Mouse (Mus musculus): Measurements from ENCODE around the gene Gfra1.

Gfra1 gene

GRCm38 (mm10) chr19:58251698-58252097, 204.0 kb downstream of the Gfra1 start:
- DNase-seq (ENCODE audit: low spot score): no peak

- DNase-seq (ENCODE audit: low spot score): no peak
Measured at GRCm38 (mm10) chr19:58251095-58251494, 204.6 kb downstream of the Gfra1 start.

- no peak for DNase-seq (ENCODE audit: low spot score)
Measured at GRCm38 (mm10) chr19:58250237-58250636, 205.5 kb downstream of the Gfra1 start.

- DNase-seq (ENCODE audit: low spot score): peak; percentile 18
Measured at GRCm38 (mm10) chr19:58244148-58244547, 211.6 kb downstream of the Gfra1 start.

GRCm38 (mm10) chr19:58243604-58244003, 212.1 kb downstream of the Gfra1 start:
- DNase-seq (ENCODE audit: low spot score): no peak

GRCm38 (mm10) chr19:58238325-58238724, 217.4 kb downstream of the Gfra1 start:
- DNase-seq (ENCODE audit: low spot score): no peak

- DNase-seq (ENCODE audit: low spot score): no peak
Measured at GRCm38 (mm10) chr19:58227725-58228124, 228.0 kb downstream of the Gfra1 start.

- no peak for DNase-seq (ENCODE audit: low spot score)
Measured at GRCm38 (mm10) chr19:58226882-58227281, 228.8 kb downstream of the Gfra1 start.

GRCm38 (mm10) chr19:58220061-58220831, 235.5 kb downstream of the Gfra1 start:
- no peak for DNase-seq (ENCODE audit: low spot score)

GRCm38 (mm10) chr19:58217591-58217990, 238.1 kb downstream of the Gfra1 start:
- no peak for DNase-seq (ENCODE audit: low spot score)

- no peak for DNase-seq (ENCODE audit: low spot score)
Measured at GRCm38 (mm10) chr19:58206496-58207044, 249.1 kb downstream of the Gfra1 start.

- DNase-seq (ENCODE audit: low spot score): no peak
Measured at GRCm38 (mm10) chr19:58205470-58205869, 250.2 kb downstream of the Gfra1 start.

GRCm38 (mm10) chr19:58202627-58203026, 253.1 kb downstream of the Gfra1 start:
- no peak for DNase-seq (ENCODE audit: low spot score)

GRCm38 (mm10) chr19:58199679-58200078, 256.0 kb downstream of the Gfra1 start:
- DNase-seq (ENCODE audit: low spot score): no peak

GRCm38 (mm10) chr19:58193733-58194456, 261.8 kb downstream of the Gfra1 start:
- peak; percentile 33 for DNase-seq (ENCODE audit: low spot score)

- DNase-seq (ENCODE audit: low spot score): no peak
Measured at GRCm38 (mm10) chr19:58190947-58191346, 264.8 kb downstream of the Gfra1 start.

GRCm38 (mm10) chr19:58186558-58186957, 269.2 kb downstream of the Gfra1 start:
- no peak for DNase-seq (ENCODE audit: low spot score)

Measured in embryo, embryonic 10 days (tissue).